Mouse (Mus musculus) myocyte (in vitro differentiated cells): ENCODE results near the gene Wdr11. TPM values are rescaled to one million over a fixed set of nuclear protein-coding genes. Genes with fewer than 3 reads are reported as not detected.

Experiments used
- H3K27me3 ChIP-seq: one replicate; pipeline ENCODE4 v1.6.1; 2011; ENCODE audit not compliant: control insufficient read depth, insufficient read depth, insufficient read length
- H3K36me3 ChIP-seq: one replicate; pipeline ENCODE4 v1.6.1; 2011; ENCODE audit not compliant: control insufficient read depth, insufficient read depth
- H3K4me2 ChIP-seq: one replicate; pipeline ENCODE4 v1.6.1; 2011; ENCODE audit warnings: low read depth, control low read depth
- H3K4me3 ChIP-seq: one replicate; pipeline ENCODE4 v1.5.1; 2011; ENCODE audit warnings: mild to moderate bottlenecking, control low read depth, moderate library complexity
- H3K79me2 ChIP-seq: one replicate; pipeline ENCODE4 v1.6.1; 2011; ENCODE audit not compliant: control insufficient read depth, insufficient read depth
- H3ac ChIP-seq: one replicate; pipeline ENCODE4 v1.6.1; 2011; ENCODE audit not compliant: control insufficient read depth, insufficient read length
- CEBPB ChIP-seq: IDR thresholded peaks from 2 replicates; pipeline ENCODE4 v1.6.1; 2011; ENCODE audit warnings: mild to moderate bottlenecking, moderate library complexity; ENCODE audit not compliant: poor library complexity, insufficient read depth, severe bottlenecking
- E2F4 ChIP-seq: IDR thresholded peaks from one replicate; pipeline ENCODE4 v1.6.1; 2011; ENCODE audit warnings: mild to moderate bottlenecking, control low read depth, moderate library complexity; ENCODE audit not compliant: insufficient read depth
- MAX ChIP-seq: IDR thresholded peaks from one replicate; pipeline ENCODE4 v1.6.1; 2011; ENCODE audit warnings: low read depth, mild to moderate bottlenecking, control low read depth
- MYOD1 ChIP-seq, 3 experiments: IDR thresholded peaks; one replicate each; pipeline ENCODE4 v1.6.1; 2011; ENCODE audit warnings: control low read depth in 2 of 3, low read depth in 2 of 3, mild to moderate bottlenecking in 2 of 3, moderate library complexity in 1 of 3; ENCODE audit not compliant: insufficient read length in 2 of 3, control insufficient read depth in 1 of 3
- MYOG ChIP-seq, 3 experiments: IDR thresholded peaks; one replicate each; pipeline ENCODE4 v1.6.1; 2011; ENCODE audit warnings: control low read depth in 2 of 3, low read depth in 2 of 3, mild to moderate bottlenecking in 2 of 3; ENCODE audit not compliant: insufficient read length in 2 of 3, control insufficient read depth in 1 of 3, insufficient read depth in 1 of 3
- POLR2A ChIP-seq: IDR thresholded peaks from one replicate; pipeline ENCODE4 v1.6.1; 2011; ENCODE audit warnings: low read depth, mild to moderate bottlenecking, control low read depth, moderate library complexity; ENCODE audit not compliant: insufficient read length
- POLR2AphosphoS2 ChIP-seq: IDR thresholded peaks from one replicate; pipeline ENCODE4 v1.6.1; 2011; ENCODE audit warnings: low read depth, control low read depth; ENCODE audit not compliant: insufficient read length
- REST ChIP-seq: IDR thresholded peaks from one replicate; pipeline ENCODE4 v1.6.1; 2011; ENCODE audit warnings: mild to moderate bottlenecking, control low read depth, moderate library complexity; ENCODE audit not compliant: insufficient read depth, insufficient read length
- SRF ChIP-seq: IDR thresholded peaks from one replicate; pipeline ENCODE4 v1.6.1; 2011; ENCODE audit warnings: low read depth; ENCODE audit not compliant: control insufficient read depth, insufficient read length
- TCF12 ChIP-seq: IDR thresholded peaks from one replicate; pipeline ENCODE4 v1.6.1; 2011; ENCODE audit warnings: mild to moderate bottlenecking, control low read depth; ENCODE audit not compliant: poor library complexity, insufficient read depth, severe bottlenecking
- TCF3 ChIP-seq: IDR thresholded peaks from one replicate; pipeline ENCODE4 v1.6.1; 2011; ENCODE audit warnings: low read depth, control low read depth; ENCODE audit not compliant: insufficient read length
- USF1 ChIP-seq: IDR thresholded peaks from one replicate; pipeline ENCODE4 v1.6.1; 2011; ENCODE audit warnings: low read depth, mild to moderate bottlenecking, control low read depth, moderate library complexity
- polyA plus RNA-seq: library from polyadenylated mRNA; unstranded; fragments of >200 nt; fragmentation: generic; extraction: Trizol; gene quantifications from one replicate; pipeline ENCODE4 v1.2.1, GENCODE M21; 2012; ENCODE audit warnings: missing spikeins

Gene Wdr11
- polyA plus RNA-seq, 1 experiment = 15.5 TPM

GRCm38 (mm10) chr7:129666526-129666925 lies 74.9 kb downstream of the Wdr11 start:
- no peaks in the 10 kb centered on the region for H3K79me2 ChIP-seq
- TF ChIP-seq TCF3 (no peak), MYOD1 (IDR thresholded peaks at IDR 0.05; ENCODE audit: control insufficient read depth in 1 of 3, insufficient read length in 2 of 3, low read depth in 2 of 3) (no peak), CEBPB (no peak), REST (no peak), USF1 (no peak), POLR2AphosphoS2 (no peak), E2F4 (no peak), POLR2A (no peak), SRF (no peak), TCF12 (no peak), MYOG (IDR thresholded peaks at IDR 0.05; ENCODE audit: control insufficient read depth in 1 of 3, insufficient read depth in 1 of 3, insufficient read length in 2 of 3, low read depth in 2 of 3) (no peak)
- H3K4me3 ChIP-seq = no peak overlapping the region
- no peaks in the 10 kb centered on the region for H3K36me3 ChIP-seq
- no peak overlapping the region for H3K4me2 ChIP-seq
- peaks cover 11% of the 10 kb centered on the region for H3K27me3 ChIP-seq
- no peak overlapping the region for H3ac ChIP-seq

- H3K4me3 ChIP-seq = no peak overlapping the region
- TF ChIP-seq MAX (no peak), CEBPB (no peak), REST (no peak), E2F4 (no peak), MYOG (IDR thresholded peaks at IDR 0.05; ENCODE audit: control insufficient read depth in 1 of 3, insufficient read depth in 1 of 3, insufficient read length in 2 of 3, low read depth in 2 of 3) (no peak), TCF3 (no peak), POLR2A (no peak), POLR2AphosphoS2 (no peak), MYOD1 (IDR thresholded peaks at IDR 0.05; ENCODE audit: control insufficient read depth in 1 of 3, insufficient read length in 2 of 3, low read depth in 2 of 3) (no peak), USF1 (no peak), SRF (no peak), TCF12 (no peak)
- no peaks in the 10 kb centered on the region for H3K36me3 ChIP-seq
- H3K79me2 ChIP-seq = no peaks in the 10 kb centered on the region
- H3K27me3 ChIP-seq = peaks cover 11% of the 10 kb centered on the region
- no peak overlapping the region for H3ac ChIP-seq
- H3K4me2 ChIP-seq = no peak overlapping the region
Measured at GRCm38 (mm10) chr7:129670280-129670679, 78.6 kb downstream of the Wdr11 start.

- H3K79me2 ChIP-seq = no peaks in the 10 kb centered on the region
- H3K27me3 ChIP-seq = peaks cover 5% of the 10 kb centered on the region
- H3K36me3 ChIP-seq = no peaks in the 10 kb centered on the region
- TF ChIP-seq SRF = no peak
- TF ChIP-seq REST = no peak
- TF ChIP-seq CEBPB = no peak
- no peak for TF ChIP-seq E2F4
- TF ChIP-seq MYOG (IDR thresholded peaks at IDR 0.05; ENCODE audit: control insufficient read depth in 1 of 3, insufficient read depth in 1 of 3, insufficient read length in 2 of 3, low read depth in 2 of 3) = no peak
- TF ChIP-seq MAX = no peak
- no peak for TF ChIP-seq POLR2A
- no peak for TF ChIP-seq USF1
- H3K4me3 ChIP-seq = no peak overlapping the region
- no peak overlapping the region for H3K4me2 ChIP-seq
- H3ac ChIP-seq = no peak overlapping the region
Measured at GRCm38 (mm10) chr7:129671675-129672651, 80.3 kb downstream of the Wdr11 start.

- no peaks in the 10 kb centered on the region for H3K36me3 ChIP-seq
- no peak for TF ChIP-seq USF1
- no peak for TF ChIP-seq E2F4
- TF ChIP-seq REST = no peak
- no peak for TF ChIP-seq CEBPB
- no peak for TF ChIP-seq TCF12
- no peak for TF ChIP-seq MYOD1 (IDR thresholded peaks at IDR 0.05; ENCODE audit: control insufficient read depth in 1 of 3, insufficient read length in 2 of 3, low read depth in 2 of 3)
- no peaks in the 10 kb centered on the region for H3K79me2 ChIP-seq
- peaks cover 5% of the 10 kb centered on the region for H3K27me3 ChIP-seq
- no peak overlapping the region for H3K4me3 ChIP-seq
- no peak overlapping the region for H3K4me2 ChIP-seq
- H3ac ChIP-seq = no peak overlapping the region
Measured at GRCm38 (mm10) chr7:129673776-129674175, 82.1 kb downstream of the Wdr11 start.

- TF ChIP-seq TCF3 (no peak), TCF12 (no peak), REST (no peak), MAX (no peak)
- Histone ChIP-seq H3ac (no peak overlapping the region), H3K4me3 (no peak overlapping the region), H3K4me2 (no peak overlapping the region), H3K27me3 (peaks cover 3% of the 10 kb centered on the region), H3K36me3 (no peaks in the 10 kb centered on the region), H3K79me2 (no peaks in the 10 kb centered on the region)
Measured at GRCm38 (mm10) chr7:129674558-129674957, 82.9 kb downstream of the Wdr11 start.
